Mouse (Mus musculus): Measurements from ENCODE around the gene Nsmce3. TPM values are rescaled to one million over a fixed set of nuclear protein-coding genes. Genes with fewer than 3 reads are reported as not detected.

Nsmce3 gene
- polyA plus RNA-seq, 1 experiment from 2014 or later = 8.0 TPM

DNA sequence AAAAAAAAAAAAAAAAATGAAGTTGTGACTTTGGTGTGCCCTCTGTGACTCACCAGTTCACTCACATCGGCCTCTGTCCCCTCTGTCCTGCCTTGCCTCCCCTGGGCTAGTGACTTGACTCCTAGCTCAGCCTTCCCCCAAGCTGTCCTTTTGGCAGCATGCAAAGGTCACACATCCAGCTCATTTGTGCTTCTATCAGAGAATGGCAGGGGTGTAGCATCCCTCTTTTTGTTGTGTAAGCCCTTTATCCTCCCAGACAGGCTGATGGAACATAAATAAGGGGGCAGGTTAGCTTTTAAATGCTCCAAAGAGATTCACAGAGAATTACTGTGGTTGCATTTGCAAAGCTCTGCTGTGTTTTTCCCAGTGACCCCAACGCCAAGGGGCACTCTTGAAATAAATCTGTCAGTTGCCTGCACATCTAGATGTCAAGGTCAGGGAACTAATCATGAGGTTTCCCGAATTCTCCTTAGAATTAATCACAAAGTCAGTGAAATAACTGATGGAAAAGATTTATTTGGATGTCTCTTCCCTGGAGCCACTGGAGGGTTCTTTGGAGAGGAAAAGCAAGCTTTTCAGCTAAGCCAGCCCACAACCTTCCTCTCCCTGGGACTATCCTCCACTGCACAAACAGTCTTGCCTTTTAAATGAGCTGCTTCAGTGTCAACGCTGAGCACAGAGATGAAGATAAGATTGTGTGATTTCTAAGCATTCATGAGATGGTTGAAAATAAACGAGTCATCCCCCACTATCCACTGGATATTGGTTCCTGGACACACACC lies 42.4 kb downstream of the Nsmce3 start:
- H3K36me3 ChIP-seq = no peaks in the 10 kb centered on the region
- H3K4me2 ChIP-seq = no peak overlapping the region
- no peaks in the 10 kb centered on the region for H3K4me1 ChIP-seq
- H3K9me3 ChIP-seq = 0 out of 2 replicates have a peak, but pooled peaks cover 4% of the 10 kb centered on the region
- H3K27me3 ChIP-seq (replicated peaks) = no peaks in the 10 kb centered on the region
- H3K9ac ChIP-seq = no peak overlapping the region
- no peak overlapping the region for H3K27ac ChIP-seq (replicated peaks)
- ATAC-seq (ENCODE audit: extremely low read depth, insufficient number of reproducible peaks, low FRiP score, low TSS enrichment) = no peak
- no peak overlapping the region for H3K4me3 ChIP-seq
- WGBS = 37% methylated on average over 5 of the region's 5 CpGs

DNA sequence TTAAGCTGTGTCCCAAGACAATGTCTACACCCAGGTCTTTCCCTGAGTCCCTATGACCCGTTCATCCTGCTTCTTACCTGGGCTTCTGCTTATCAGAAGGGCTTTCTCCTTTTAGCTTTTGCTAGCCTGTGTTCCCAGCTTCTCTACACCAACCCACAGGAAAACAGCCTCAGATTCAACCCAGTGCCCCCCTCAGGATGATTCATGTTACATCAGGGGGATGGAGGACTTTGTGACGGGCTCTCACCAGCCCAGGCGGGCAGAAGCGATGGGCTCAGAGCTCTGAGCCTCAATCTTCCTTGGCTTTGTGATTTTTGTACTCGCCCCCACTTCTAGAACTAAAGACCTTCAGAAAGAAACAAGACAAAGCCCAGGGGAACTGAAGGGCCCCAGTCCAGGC lies 51.7 kb downstream of the Nsmce3 start:
- Histone ChIP-seq H3K27me3 (replicated peaks) (no peaks in the 10 kb centered on the region), H3K9ac (no peak overlapping the region), H3K4me3 (no peak overlapping the region), H3K36me3 (no peaks in the 10 kb centered on the region), H3K9me3 (no peaks in the 10 kb centered on the region), H3K27ac (replicated peaks) (no peak overlapping the region), H3K4me1 (no peaks in the 10 kb centered on the region), H3K4me2 (no peak overlapping the region)
- ATAC-seq (ENCODE audit: extremely low read depth, insufficient number of reproducible peaks, low FRiP score, low TSS enrichment) = no peak
- WGBS = 74% methylated on average over 5 of the region's 5 CpGs

GRCm38 (mm10) chr7:64819683-64820082 lies 53.1 kb downstream of the Nsmce3 start:
- no peak overlapping the region for H3K4me3 ChIP-seq
- no peak overlapping the region for H3K4me2 ChIP-seq
- no peaks in the 10 kb centered on the region for H3K27me3 ChIP-seq (replicated peaks)
- H3K36me3 ChIP-seq = no peaks in the 10 kb centered on the region
- H3K4me1 ChIP-seq = no peaks in the 10 kb centered on the region
- WGBS = 71% methylated on average over 9 of the region's 9 CpGs
- H3K9me3 ChIP-seq = no peaks in the 10 kb centered on the region
- ATAC-seq (ENCODE audit: extremely low read depth, insufficient number of reproducible peaks, low FRiP score, low TSS enrichment) = no peak
- no peak overlapping the region for H3K9ac ChIP-seq
- no peak overlapping the region for H3K27ac ChIP-seq (replicated peaks)

Measured in heart, embryonic 13.5 days (tissue).